Mouse (Mus musculus): Measurements from ENCODE around the gene Erc2.

DNA sequence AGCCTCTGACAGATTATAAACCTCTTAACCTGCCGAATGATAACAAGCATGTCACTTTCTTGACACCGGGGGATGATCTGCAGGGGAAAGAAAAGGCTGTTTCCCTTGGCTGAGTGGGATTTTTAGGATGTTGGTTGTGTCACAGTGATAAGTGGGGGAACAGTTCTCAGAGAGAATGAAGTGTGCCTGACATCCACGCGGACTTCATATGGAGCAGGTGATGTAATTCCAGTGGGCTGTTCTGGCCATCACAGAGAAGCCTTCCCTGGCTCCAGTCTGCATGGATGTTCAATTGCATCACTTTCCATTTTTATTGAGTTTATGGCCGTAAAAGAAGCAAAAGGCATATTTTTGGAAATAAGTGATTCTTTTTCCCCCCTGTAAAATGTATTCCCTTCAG is 279.5 kb downstream of the Erc2 start:
- TF ChIP-seq POLR2A (IDR thresholded peaks at IDR 0.05; ENCODE audit: insufficient read length, low read depth) (no peak), MAX (IDR thresholded peaks at IDR 0.05; ENCODE audit: low read depth) (no peak), MYOG (IDR thresholded peaks at IDR 0.05; ENCODE audit: control insufficient read depth in 1 of 3, insufficient read depth in 1 of 3, insufficient read length in 2 of 3, low read depth in 2 of 3) (no peak), E2F4 (IDR thresholded peaks at IDR 0.05; ENCODE audit: insufficient read depth) (no peak), TCF12 (IDR thresholded peaks at IDR 0.05; ENCODE audit: insufficient read depth, poor library complexity, severe bottlenecking) (no peak), USF1 (IDR thresholded peaks at IDR 0.05; ENCODE audit: low read depth) (no peak), POLR2AphosphoS2 (IDR thresholded peaks at IDR 0.05; ENCODE audit: insufficient read length, low read depth) (no peak), SRF (IDR thresholded peaks at IDR 0.05; ENCODE audit: control insufficient read depth, insufficient read length, low read depth) (no peak), MYOD1 (IDR thresholded peaks at IDR 0.05; ENCODE audit: control insufficient read depth in 1 of 3, insufficient read length in 2 of 3, low read depth in 2 of 3) (no peak), CEBPB (IDR thresholded peaks at IDR 0.05; ENCODE audit: insufficient read depth, poor library complexity, severe bottlenecking) (no peak)
